36 mouse cellular contexts compared by ENCODE assay signal in the genomic region with DNA sequence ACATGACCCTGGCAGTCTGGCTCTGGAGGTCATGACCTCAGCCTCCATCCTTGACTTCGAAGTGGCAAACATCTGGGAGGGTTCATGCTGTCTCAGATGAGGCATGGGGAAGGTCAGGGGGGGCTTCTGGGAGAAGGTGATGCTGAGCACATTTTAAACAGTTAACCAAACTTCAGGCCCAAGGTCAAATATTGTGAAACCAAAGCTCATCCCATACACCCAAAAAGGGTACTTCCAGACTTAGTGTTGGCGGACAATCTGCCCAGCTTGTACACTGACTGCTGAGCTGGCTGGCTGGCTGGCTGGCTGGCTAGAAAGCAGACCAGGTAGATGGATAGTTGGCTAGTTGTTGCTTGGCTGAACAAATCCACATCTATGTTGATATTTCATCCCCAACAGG. TPM values are rescaled to one million over a fixed set of nuclear protein-coding genes. Genes with fewer than 3 reads are reported as not detected.
"Had no signal": no experiment of that assay in that cellular context is flagged by ENCODE, and none has a peak within 500 bp of the region (broad histone marks: within the 10 kb centered on the region; RNA-seq: fewer than 3 reads in every experiment).

No protein-coding gene starts in this region.

- H3K4me3 ChIP-seq: heart, embryonic 10.5 days; heart, embryonic 12.5 days; heart, embryonic 13.5 days; heart, embryonic 15.5 days; hindbrain, embryonic 10.5 days; hindbrain, embryonic 12.5 days; hindbrain, embryonic 13.5 days; hindbrain, embryonic 15.5 days; intestine, embryonic 15.5 days; kidney, embryonic 15.5 days; layer of hippocampus, adult 2 months had no signal

- H3K36me3 ChIP-seq: heart, embryonic 10.5 days; heart, embryonic 12.5 days; heart, embryonic 13.5 days; heart, embryonic 15.5 days; hindbrain, embryonic 10.5 days; hindbrain, embryonic 12.5 days; hindbrain, embryonic 13.5 days; hindbrain, embryonic 15.5 days; intestine, embryonic 15.5 days; kidney, embryonic 15.5 days had no signal

- DNase-seq: heart, postnatal 10 days; heart, postnatal 14 days; heart, postnatal 36 days; heart, postnatal 4 days; kidney, adult 11 months; kidney, adult 18-20 months; kidney, adult 2 months; kidney, adult 8-10 months; kidney, adult 9 months; kidney, postnatal 10 days; kidney, postnatal 14 days; kidney, postnatal 25 days; kidney, postnatal 36 days; kidney, postnatal 4 days; layer of hippocampus, adult 9-11 months; layer of hippocampus, postnatal 36 days had no signal

- H3K4me2 ChIP-seq: heart, embryonic 11.5 days; heart, embryonic 12.5 days; heart, embryonic 13.5 days; heart, embryonic 15.5 days; hindbrain, embryonic 12.5 days; hindbrain, embryonic 13.5 days; hindbrain, embryonic 14.5 days; hindbrain, embryonic 15.5 days; intestine, embryonic 15.5 days; kidney, embryonic 15.5 days had no signal

- H3K4me1 ChIP-seq: heart, embryonic 12.5 days; heart, embryonic 13.5 days; heart, embryonic 15.5 days; hindbrain, embryonic 12.5 days; hindbrain, embryonic 13.5 days; hindbrain, embryonic 15.5 days; intestine, embryonic 15.5 days had no signal

- H3K27me3 ChIP-seq: heart, embryonic 12.5 days; heart, embryonic 13.5 days; heart, embryonic 15.5 days; hindbrain, embryonic 12.5 days; hindbrain, embryonic 13.5 days; hindbrain, embryonic 15.5 days; intestine, embryonic 15.5 days; kidney, embryonic 15.5 days had no signal

- H3K9me3 ChIP-seq: heart, embryonic 10.5 days; heart, embryonic 13.5 days; heart, embryonic 15.5 days; hindbrain, embryonic 10.5 days; hindbrain, embryonic 13.5 days; hindbrain, embryonic 15.5 days; intestine, embryonic 15.5 days; kidney, embryonic 15.5 days had no signal

- H3K9ac ChIP-seq: heart, embryonic 12.5 days; heart, embryonic 13.5 days; heart, embryonic 15.5 days; hindbrain, embryonic 12.5 days; hindbrain, embryonic 13.5 days; hindbrain, embryonic 14.5 days; hindbrain, embryonic 15.5 days; intestine, embryonic 15.5 days; kidney, embryonic 15.5 days had no signal

- ATAC-seq: hindbrain, embryonic 16.5 days; hindbrain, postnatal 0 days; inflammation-experienced regulatory T-cells, adult 6 months; intestine, embryonic 15.5 days; intestine, embryonic 16.5 days; intestine, postnatal 0 days had no signal

- H3K27ac ChIP-seq: heart, embryonic 10.5 days; heart, embryonic 13.5 days; heart, embryonic 15.5 days; hindbrain, embryonic 10.5 days; hindbrain, embryonic 12.5 days; hindbrain, embryonic 13.5 days; hindbrain, embryonic 14.5 days; hindbrain, embryonic 15.5 days; hindbrain, postnatal 0 days; intestine, embryonic 15.5 days; kidney, embryonic 15.5 days; kidney, postnatal 0 days; layer of hippocampus, adult 2 months had no signal

RNA-seq across cellular contexts. Expression of a gene that starts 29.6 kb away (rescaled TPM):
- total RNA-seq: hematopoietic stem cell, adult 5-6 weeks had no signal
- polyA plus RNA-seq: heart, embryonic 10.5 days; heart, embryonic 11.5 days; hindbrain, embryonic 10.5 days; inflammation-experienced regulatory T-cells, adult 6 months had no signal
